Mouse (Mus musculus) heart, embryonic 16.5 days (tissue): ENCODE results near the gene Gabarap. TPM values are rescaled to one million over a fixed set of nuclear protein-coding genes. Genes with fewer than 3 reads are reported as not detected.

ENCODE experiments used
- ATAC-seq: fragments of 200-750 bp; cut with Nextera tagmentation; replicated peaks from 2 replicates; pipeline ENCODE4 v1.8.0; 2017; ENCODE audit warnings: moderate number of reproducible peaks; ENCODE audit not compliant: insufficient read depth, low FRiP score; ENCODE audit errors: extremely low read depth
- H3K27ac ChIP-seq: fragments of 300-500 bp; sonication (generic); 2 replicates; pipeline ENCODE4 v1.5.1; 2014; ENCODE audit warnings: mild to moderate bottlenecking, low read length, control low read depth, moderate library complexity
- H3K27me3 ChIP-seq: fragments of 300-500 bp; sonication (generic); 2 replicates; pipeline ENCODE4 v1.6.1; 2014; ENCODE audit warnings: low read length, mixed read lengths; ENCODE audit not compliant: control insufficient read depth, insufficient read depth
- H3K36me3 ChIP-seq: fragments of 300-500 bp; sonication (generic); 2 replicates; pipeline ENCODE4 v1.6.1; 2014; ENCODE audit not compliant: control insufficient read depth, insufficient read depth
- H3K4me1 ChIP-seq: fragments of 300-500 bp; sonication (generic); 2 replicates; pipeline ENCODE4 v1.6.1; 2014; ENCODE audit warnings: low read length, mixed read lengths; ENCODE audit not compliant: control insufficient read depth, insufficient read depth
- H3K4me2 ChIP-seq: fragments of 300-500 bp; sonication (generic); 2 replicates; pipeline ENCODE4 v1.6.1; 2014; ENCODE audit warnings: low read depth, mild to moderate bottlenecking, control low read depth, low read length
- H3K4me3 ChIP-seq: fragments of 300-500 bp; sonication (generic); 2 replicates; pipeline ENCODE4 v1.5.1; 2014; ENCODE audit warnings: mild to moderate bottlenecking, control low read depth, low read length
- H3K9ac ChIP-seq: fragments of 300-500 bp; sonication (generic); 2 replicates; pipeline ENCODE4 v1.6.1; 2014; ENCODE audit warnings: low read length, control low read depth
- H3K9me3 ChIP-seq: fragments of 300-500 bp; sonication (generic); replicated peaks from 2 replicates; pipeline ENCODE4 v1.6.1; 2016; ENCODE audit warnings: low read length; ENCODE audit not compliant: control insufficient read depth
- WGBS: fragments of 180-500 bp; shearing (Covaris S2); extraction: QIAGEN DNeasy Blood & Tissue Kit; methylation state at CpG from one replicate; pipeline ENCODE4 v1.1.7; 2014; 5-methylcytosine and 5-hydroxymethylcytosine counted together
- polyA plus RNA-seq: library from polyadenylated mRNA; unstranded; fragments of >200 nt; fragmentation: Nextera tagmentation; extraction: Ambion mirVana; gene quantifications from 2 replicates; pipeline ENCODE4 v1.2.1, GENCODE M21; 2015

The Gabarap gene
- polyA plus RNA-seq, 1 experiment from 2014 or later, result 428 TPM

- Histone ChIP-seq H3K27ac (peak within 1 kb of the TSS; percentile 100), H3K4me1 (peaks cover 28% of the 10 kb centered on the region), H3K36me3 (peaks cover 27% of the 10 kb centered on the region), H3K27me3 (no peaks in the 10 kb centered on the region), H3K9ac (peak within 1 kb of the TSS; percentile 95), H3K9me3 (no peaks in the 10 kb centered on the region), H3K4me3 (peak within 1 kb of the TSS; percentile 98), H3K4me2 (peak within 1 kb of the TSS; percentile 89)
- under 1% methylated on average over 39 of the region's 43 CpGs for WGBS
- no peak for ATAC-seq
These were observed 9.7 kb upstream of the Gabarap start, which contains the start of gene Ctdnep1 for GRCm38 (mm10) chr11:69981141-69981762. Gene Ctdnep1, plus strand, starts transcription at chr11:69981156.

GRCm38 (mm10) chr11:69982225-69982624 is 8.7 kb upstream of the Gabarap start, which contains the start of gene Elp5:
Gene Elp5, minus strand, starts transcription at chr11:69982517.
- H3K4me3 ChIP-seq, result peak within 1 kb of the TSS; percentile 98
- peak within 1 kb of the TSS; percentile 95 for H3K9ac ChIP-seq
- WGBS, result 45% methylated on average over 8 of the region's 8 CpGs
- H3K4me2 ChIP-seq, result peak within 1 kb of the TSS; percentile 89
- H3K4me1 ChIP-seq, result peaks cover 28% of the 10 kb centered on the region
- H3K9me3 ChIP-seq, result no peaks in the 10 kb centered on the region
- H3K36me3 ChIP-seq, result peaks cover 31% of the 10 kb centered on the region
- H3K27me3 ChIP-seq, result no peaks in the 10 kb centered on the region
- H3K27ac ChIP-seq, result peak within 1 kb of the TSS; percentile 100
- no peak for ATAC-seq

- Histone ChIP-seq H3K4me3 (peak overlapping the region; percentile 98), H3K9me3 (no peaks in the 10 kb centered on the region), H3K9ac (peak overlapping the region; percentile 95), H3K4me1 (peaks cover 28% of the 10 kb centered on the region), H3K4me2 (peak overlapping the region; percentile 89), H3K27ac (peak overlapping the region; percentile 100), H3K27me3 (no peaks in the 10 kb centered on the region), H3K36me3 (peaks cover 37% of the 10 kb centered on the region)
- WGBS, result 13% methylated on average over 5 of the region's 5 CpGs
- no peak for ATAC-seq
These were observed 8.1 kb upstream of the Gabarap start for GRCm38 (mm10) chr11:69982877-69983276.

- no peak for ATAC-seq
- Histone ChIP-seq H3K27me3 (no peaks in the 10 kb centered on the region), H3K9me3 (no peaks in the 10 kb centered on the region), H3K9ac (peak overlapping the region; percentile 95), H3K4me2 (peak overlapping the region; percentile 89), H3K36me3 (peaks cover 37% of the 10 kb centered on the region), H3K4me1 (peaks cover 28% of the 10 kb centered on the region), H3K27ac (peak overlapping the region; percentile 100), H3K4me3 (peak overlapping the region; percentile 98)
- WGBS, result 81% methylated on average over 4 of the region's 4 CpGs
These were observed 7.6 kb upstream of the Gabarap start for GRCm38 (mm10) chr11:69983377-69983776.

GRCm38 (mm10) chr11:69984431-69984830 is 6.5 kb upstream of the Gabarap start:
- no peak for ATAC-seq
- WGBS, result 89% methylated on average over 8 of the region's 8 CpGs

GRCm38 (mm10) chr11:69989949-69990348 is 994 bp upstream of the Gabarap start:
- no peak overlapping the region for H3K4me2 ChIP-seq
- no peak overlapping the region for H3K9ac ChIP-seq
- H3K27me3 ChIP-seq, result no peaks in the 10 kb centered on the region
- peaks cover 17% of the 10 kb centered on the region for H3K4me1 ChIP-seq
- H3K9me3 ChIP-seq, result no peaks in the 10 kb centered on the region
- no peak for ATAC-seq
- H3K36me3 ChIP-seq, result peaks cover 53% of the 10 kb centered on the region
- peak overlapping the region; percentile 99 for H3K27ac ChIP-seq
- 83% methylated on average over 8 of the region's 8 CpGs for WGBS
- no peak overlapping the region for H3K4me3 ChIP-seq

More at GRCm38 (mm10) chr11:69984431-69984830, 6.5 kb upstream of the Gabarap start:
- Histone ChIP-seq H3K4me2 (no peak overlapping the region), H3K9me3 (no peaks in the 10 kb centered on the region), H3K4me1 (peaks cover 25% of the 10 kb centered on the region), H3K9ac (no peak overlapping the region), H3K27me3 (no peaks in the 10 kb centered on the region), H3K27ac (no peak overlapping the region), H3K4me3 (no peak overlapping the region), H3K36me3 (peaks cover 43% of the 10 kb centered on the region)

- 0% methylated on average over 15 of the region's 15 CpGs for WGBS
- H3K27ac ChIP-seq, result peak overlapping the region; percentile 99
- peak overlapping the region; percentile 96 for H3K9ac ChIP-seq
- no peaks in the 10 kb centered on the region for H3K9me3 ChIP-seq
- H3K27me3 ChIP-seq, result no peaks in the 10 kb centered on the region
- H3K4me3 ChIP-seq, result peak overlapping the region; percentile 96
- H3K4me2 ChIP-seq, result peak overlapping the region; percentile 93
- H3K36me3 ChIP-seq, result peaks cover 43% of the 10 kb centered on the region
- peaks cover 19% of the 10 kb centered on the region for H3K4me1 ChIP-seq
- peak; percentile 6; the same call in 1 of the 2 replicates for ATAC-seq
These were observed 768 bp downstream of the Gabarap start for GRCm38 (mm10) chr11:69991711-69992110.

GRCm38 (mm10) chr11:69992396-69992795 is 1.5 kb downstream of the Gabarap start:
- H3K4me3 ChIP-seq, result peak overlapping the region; percentile 96
- peak overlapping the region; percentile 93 for H3K4me2 ChIP-seq
- peaks cover 20% of the 10 kb centered on the region for H3K4me1 ChIP-seq
- WGBS, result 71% methylated on average over 10 of the region's 10 CpGs
- peak overlapping the region; percentile 96 for H3K9ac ChIP-seq
- no peaks in the 10 kb centered on the region for H3K27me3 ChIP-seq
- H3K9me3 ChIP-seq, result no peaks in the 10 kb centered on the region
- peaks cover 37% of the 10 kb centered on the region for H3K36me3 ChIP-seq
- ATAC-seq, result no peak
- no peak overlapping the region for H3K27ac ChIP-seq

- Histone ChIP-seq H3K4me3 (no peak overlapping the region; the same call in 1 of the 2 replicates), H3K9ac (peak overlapping the region; percentile 96; the same call in 1 of the 2 replicates)
These were observed 2.0 kb downstream of the Gabarap start for GRCm38 (mm10) chr11:69992932-69993331.

More at GRCm38 (mm10) chr11:69992932-69993331, 2.0 kb downstream of the Gabarap start:
- ATAC-seq, result no peak
- Histone ChIP-seq H3K4me2 (peak overlapping the region; percentile 93), H3K9me3 (no peaks in the 10 kb centered on the region), H3K27me3 (no peaks in the 10 kb centered on the region), H3K4me1 (peaks cover 25% of the 10 kb centered on the region), H3K36me3 (peaks cover 34% of the 10 kb centered on the region), H3K27ac (no peak overlapping the region)
- 79% methylated on average over 3 of the region's 3 CpGs for WGBS
